Mouse (Mus musculus) small intestine, adult 2 months (tissue): ENCODE measurements around the gene Pik3cb.

ENCODE experiments used
- CTCF ChIP-seq: fragments of 200-500 bp; IDR thresholded peaks from 2 replicates; pipeline ENCODE4 v1.5.1; 2012; ENCODE audit warnings: low read depth, mild to moderate bottlenecking, control low read depth, inconsistent platforms, low read length, moderate library complexity, mixed read lengths; ENCODE audit not compliant: insufficient replicate concordance, insufficient read length; ENCODE audit errors: extremely low read depth
- POLR2A ChIP-seq: fragments of 200-500 bp; IDR thresholded peaks from 2 replicates; pipeline ENCODE4 v1.6.1; 2012; ENCODE audit warnings: low read depth, mild to moderate bottlenecking, control low read depth, inconsistent platforms, low read length, moderate library complexity

DNA sequence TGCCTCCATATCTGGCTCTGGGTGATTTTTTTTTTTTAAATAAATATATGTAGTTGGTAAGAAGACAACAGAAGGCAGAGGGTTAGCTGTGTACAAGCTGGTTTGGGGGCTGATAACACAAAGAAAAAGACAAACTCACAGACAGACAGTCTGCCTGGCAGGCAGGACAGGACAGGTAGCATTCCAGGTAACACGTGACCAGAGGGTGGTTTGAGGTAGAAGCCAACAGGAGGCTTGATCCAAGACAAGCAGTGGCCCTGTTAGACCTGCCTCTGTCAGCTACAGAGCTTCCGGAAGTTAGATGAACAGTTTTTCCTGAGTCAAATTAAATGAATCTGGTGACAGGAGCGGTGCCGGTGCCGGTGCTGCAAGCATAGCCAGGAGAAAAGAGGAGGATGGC, 26.5 kb upstream of the Pik3cb start:
- TF ChIP-seq POLR2A (no peak), CTCF (no peak)
